Mouse (Mus musculus): Measurements from ENCODE around the gene Arl3. TPM values are rescaled to one million over a fixed set of nuclear protein-coding genes. Genes with fewer than 3 reads are reported as not detected.

Gene Arl3
- polyA plus RNA-seq, 1 experiment = 81.4 TPM

- Histone ChIP-seq H3K79me2 (ENCODE audit: control insufficient read depth, insufficient read depth) (no peaks in the 10 kb centered on the region), H3K79me3 (ENCODE audit: low read depth) (no peaks in the 10 kb centered on the region), H3K36me3 (ENCODE audit: control insufficient read depth, insufficient read depth) (peaks cover 10% of the 10 kb centered on the region), H3K27me3 (ENCODE audit: control insufficient read depth, insufficient read depth, insufficient read length) (no peaks in the 10 kb centered on the region), H3K4me3 (ENCODE audit: insufficient read depth, poor library complexity, severe bottlenecking) (no peak overlapping the region), H3ac (ENCODE audit: control insufficient read depth, insufficient read length, low read depth) (no peak overlapping the region)
- no peak for TF ChIP-seq USF1 (IDR thresholded peaks at IDR 0.05; ENCODE audit: low read depth)
- no peak for TF ChIP-seq CEBPB (IDR thresholded peaks at IDR 0.05; ENCODE audit: low read depth)
- TF ChIP-seq MAX (IDR thresholded peaks at IDR 0.05) = no peak
- no peak for TF ChIP-seq MYOD1 (IDR thresholded peaks at IDR 0.05; ENCODE audit: control insufficient read depth, insufficient read length, low read depth)
- TF ChIP-seq FOSL1 (IDR thresholded peaks at IDR 0.05; ENCODE audit: insufficient read depth, low read length, poor library complexity, severe bottlenecking) = no peak
- TF ChIP-seq CTCF (IDR thresholded peaks at IDR 0.05; ENCODE audit: control insufficient read depth, insufficient read depth, insufficient read length) = no peak
- no peak for TF ChIP-seq MYOG (IDR thresholded peaks at IDR 0.05; ENCODE audit: control insufficient read depth, extremely low read depth, insufficient read length)
Observed at GRCm38 (mm10) chr19:46481352-46481751, 91.6 kb downstream of the Arl3 start.

Other genes starting within 250 kb of the Arl3 start
- 11.8 TPM for gene Psd, start 246.0 kb downstream of the Arl3 start, polyA plus RNA-seq (2012; fragmentation: generic; extraction: Trizol)
- gene Fbxl15, start 245.0 kb downstream of the Arl3 start, polyA plus RNA-seq (2012; fragmentation: generic; extraction: Trizol) = 13.1 TPM
- gene Cuedc2, start 234.5 kb downstream of the Arl3 start, polyA plus RNA-seq (2012; fragmentation: generic; extraction: Trizol) = 161 TPM
- gene Mfsd13a, start 232.1 kb downstream of the Arl3 start, polyA plus RNA-seq (2012; fragmentation: generic; extraction: Trizol) = 1.3 TPM
- gene 2310034G01Rik, start 222.9 kb downstream of the Arl3 start, polyA plus RNA-seq (2012; fragmentation: generic; extraction: Trizol) = 0.92 TPM
- 149 TPM for gene Actr1a, start 177.4 kb downstream of the Arl3 start, polyA plus RNA-seq (2012; fragmentation: generic; extraction: Trizol)
- gene Sufu, start 176.3 kb downstream of the Arl3 start, polyA plus RNA-seq (2012; fragmentation: generic; extraction: Trizol) = 17.8 TPM
- 26.8 TPM for gene Trim8, start 71.5 kb downstream of the Arl3 start, polyA plus RNA-seq (2012; fragmentation: generic; extraction: Trizol)
- 1.4 TPM for gene Sfxn2, start 167 bp upstream of the Arl3 start, polyA plus RNA-seq (2012; fragmentation: generic; extraction: Trizol)
- gene Wbp1l, start 25.9 kb upstream of the Arl3 start, polyA plus RNA-seq (2012; fragmentation: generic; extraction: Trizol) = 33.5 TPM
- not detected for gene Cyp17a1, start 100.0 kb upstream of the Arl3 start, polyA plus RNA-seq (2012; fragmentation: generic; extraction: Trizol)
- 4.0 TPM for gene Borcs7, start 116.7 kb upstream of the Arl3 start, polyA plus RNA-seq (2012; fragmentation: generic; extraction: Trizol)
- gene As3mt, start 134.3 kb upstream of the Arl3 start, polyA plus RNA-seq (2012; fragmentation: generic; extraction: Trizol) = 0.74 TPM
- gene Cnnm2, start 188.4 kb upstream of the Arl3 start, polyA plus RNA-seq (2012; fragmentation: generic; extraction: Trizol) = 4.1 TPM

Measured in C2C12 (cell line).